Mouse (Mus musculus) liver, embryonic 15.5 days (tissue): ENCODE results near the gene Snx33. TPM values are rescaled to one million over a fixed set of nuclear protein-coding genes. Genes with fewer than 3 reads are reported as not detected.
A peak's percentile ranks its signal among the peaks of the same experiment; 100 is the strongest.

Source experiments
- ATAC-seq: fragments of 200-750 bp; cut with Nextera tagmentation; 2 replicates; pipeline ENCODE4 v1.8.0; 2017; ENCODE audit warnings: moderate number of reproducible peaks, mild to moderate bottlenecking, moderate library complexity; ENCODE audit not compliant: insufficient read depth
- H3K27ac ChIP-seq: fragments of 300-500 bp; sonication (generic); replicated peaks from 2 replicates; pipeline ENCODE4 v1.5.1; 2015; ENCODE audit warnings: mild to moderate bottlenecking, inconsistent platforms
- H3K27me3 ChIP-seq: fragments of 300-500 bp; sonication (generic); 2 replicates; pipeline ENCODE4 v1.6.1; 2015; ENCODE audit warnings: mild to moderate bottlenecking, inconsistent platforms
- H3K36me3 ChIP-seq: fragments of 300-500 bp; sonication (generic); replicated peaks from 2 replicates; pipeline ENCODE4 v1.6.1; 2015; ENCODE audit warnings: moderate library complexity, mild to moderate bottlenecking, inconsistent platforms
- H3K4me1 ChIP-seq: fragments of 300-500 bp; sonication (generic); replicated peaks from 2 replicates; pipeline ENCODE4 v1.6.1; 2015; ENCODE audit warnings: inconsistent platforms
- H3K4me2 ChIP-seq: fragments of 300-500 bp; sonication (generic); 2 replicates; pipeline ENCODE4 v1.6.1; 2015; ENCODE audit warnings: moderate library complexity, mild to moderate bottlenecking, inconsistent platforms
- H3K4me3 ChIP-seq: fragments of 300-500 bp; sonication (generic); replicated peaks from 2 replicates; pipeline ENCODE4 v1.5.1; 2015; ENCODE audit warnings: mild to moderate bottlenecking, inconsistent platforms
- H3K9ac ChIP-seq: fragments of 300-500 bp; sonication (generic); 2 replicates; pipeline ENCODE4 v1.6.1; 2015; ENCODE audit warnings: moderate library complexity, mild to moderate bottlenecking, inconsistent platforms
- H3K9me3 ChIP-seq: fragments of 300-500 bp; sonication (generic); replicated peaks from 2 replicates; pipeline ENCODE4 v1.6.1; 2016; ENCODE audit warnings: inconsistent platforms
- WGBS: fragments of 180-500 bp; shearing (Covaris S2); methylation state at CpG from one replicate; pipeline ENCODE4 v1.1.7; 2015; ENCODE audit warnings: mixed read lengths; ENCODE audit not compliant: insufficient replicate concordance; 5-methylcytosine and 5-hydroxymethylcytosine counted together
- polyA plus RNA-seq: library from polyadenylated mRNA; unstranded; fragments of >200 nt; fragmentation: Nextera tagmentation; extraction: Ambion mirVana; gene quantifications from 2 replicates; pipeline ENCODE4 v1.2.1, GENCODE M21; 2015

The Snx33 gene
- polyA plus RNA-seq, 1 experiment from 2014 or later: 1.3 TPM

DNA sequence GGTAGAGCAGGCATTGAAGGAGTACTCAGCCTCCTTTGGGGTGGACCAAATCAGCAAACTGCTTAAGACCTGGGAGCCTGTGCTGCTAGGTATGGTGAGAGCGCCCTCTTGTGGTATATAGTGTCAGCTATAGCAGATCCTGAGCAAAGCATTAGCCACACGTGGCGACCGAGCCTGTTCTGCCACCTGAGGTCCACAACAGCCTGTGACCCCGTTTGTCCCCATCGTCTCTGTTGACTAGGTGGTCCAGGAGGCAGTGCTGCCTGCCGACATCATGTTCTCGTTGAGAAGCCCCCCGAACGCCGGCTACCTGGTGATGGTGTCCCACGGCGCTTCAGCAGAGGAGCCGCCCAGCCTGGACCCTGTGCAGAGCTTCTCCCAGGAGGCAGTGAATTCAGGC is 38.4 kb downstream of the Snx33 start:
- H3K4me3 ChIP-seq: no peak overlapping the region

DNA sequence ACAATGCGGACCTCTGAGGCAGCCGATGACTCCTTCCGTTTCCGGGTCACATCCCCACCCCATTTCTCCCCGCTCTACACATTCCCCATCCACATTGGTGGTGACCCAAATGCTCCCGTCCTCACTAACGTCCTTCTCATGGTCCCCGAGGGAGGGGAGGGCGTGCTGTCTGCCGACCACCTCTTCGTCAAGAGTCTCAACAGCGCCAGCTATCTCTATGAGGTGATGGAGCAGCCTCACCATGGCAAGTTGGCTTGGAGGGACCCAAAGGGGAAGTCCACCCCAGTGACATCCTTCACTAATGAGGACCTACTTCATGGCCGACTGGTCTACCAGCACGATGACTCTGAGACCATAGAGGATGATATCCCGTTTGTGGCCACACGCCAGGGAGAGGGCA is 40.6 kb downstream of the Snx33 start:
- Histone ChIP-seq H3K4me2 (no peak overlapping the region), H3K4me3 (no peak overlapping the region), H3K4me1 (peaks cover 10% of the 10 kb centered on the region), H3K9me3 (no peaks in the 10 kb centered on the region), H3K27ac (no peak overlapping the region), H3K36me3 (no peaks in the 10 kb centered on the region), H3K27me3 (peaks cover 6% of the 10 kb centered on the region; the same call in 1 of the 2 replicates), H3K9ac (no peak overlapping the region)
- no peak for ATAC-seq
- 82% methylated on average over 16 of the region's 16 CpGs for WGBS

More for the DNA sequence above, 38.4 kb downstream of the Snx33 start:
- Histone ChIP-seq H3K27ac (no peak overlapping the region), H3K4me2 (peak overlapping the region; percentile 46), H3K9me3 (no peaks in the 10 kb centered on the region), H3K36me3 (no peaks in the 10 kb centered on the region), H3K9ac (no peak overlapping the region), H3K27me3 (peaks cover 6% of the 10 kb centered on the region), H3K4me1 (peaks cover 10% of the 10 kb centered on the region)
- WGBS: 9% methylated on average over 14 of the region's 14 CpGs
- no peak for ATAC-seq

DNA sequence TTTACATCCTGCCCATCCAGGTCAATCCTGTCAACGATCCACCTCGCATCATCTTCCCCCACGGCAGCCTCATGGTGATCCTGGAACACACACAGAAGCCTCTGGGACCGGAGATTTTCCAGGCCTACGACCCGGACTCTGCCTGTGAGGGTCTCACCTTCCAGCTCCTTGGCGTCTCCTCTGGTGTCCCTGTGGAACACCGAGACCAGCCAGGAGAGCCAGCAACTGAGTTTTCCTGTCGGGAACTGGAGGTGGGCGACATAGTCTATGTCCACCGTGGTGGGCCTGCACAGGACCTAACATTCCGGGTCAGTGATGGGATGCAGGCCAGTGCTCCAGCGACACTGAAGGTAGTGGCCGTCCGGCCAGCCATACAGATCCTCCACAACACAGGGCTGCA is 41.6 kb downstream of the Snx33 start:
- peaks cover 6% of the 10 kb centered on the region for H3K4me1 ChIP-seq
- H3K9me3 ChIP-seq: no peaks in the 10 kb centered on the region
- no peak overlapping the region for H3K9ac ChIP-seq
- no peak overlapping the region for H3K27ac ChIP-seq
- 72% methylated on average over 15 of the region's 15 CpGs for WGBS
- H3K4me3 ChIP-seq: no peak overlapping the region
- H3K4me2 ChIP-seq: no peak overlapping the region
- H3K27me3 ChIP-seq: peaks cover 4% of the 10 kb centered on the region; the same call in 1 of the 2 replicates
- ATAC-seq: no peak
- H3K36me3 ChIP-seq: no peaks in the 10 kb centered on the region

DNA sequence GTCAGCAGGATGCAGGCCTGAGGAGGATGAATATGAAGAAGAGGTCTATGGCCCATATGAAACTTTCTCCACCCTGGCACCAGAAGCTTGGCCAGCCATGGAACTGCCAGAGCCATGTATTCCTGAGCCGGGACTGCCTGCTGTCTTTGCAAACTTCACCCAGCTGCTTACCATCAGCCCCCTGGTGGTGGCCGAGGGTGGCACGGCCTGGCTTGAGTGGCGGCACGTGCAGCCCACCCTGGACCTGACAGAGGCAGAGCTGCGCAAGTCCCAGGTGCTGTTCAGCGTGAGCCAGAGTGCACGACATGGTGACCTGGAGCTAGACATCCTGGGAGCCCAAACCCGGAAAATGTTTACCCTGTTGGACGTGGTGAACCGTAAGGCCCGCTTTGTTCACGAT is 42.1 kb downstream of the Snx33 start:
- Histone ChIP-seq H3K9ac (no peak overlapping the region), H3K9me3 (no peaks in the 10 kb centered on the region), H3K27me3 (peaks cover 4% of the 10 kb centered on the region; the same call in 1 of the 2 replicates), H3K4me1 (0 out of 2 replicates have a peak, but pooled peaks cover 5% of the 10 kb centered on the region), H3K4me3 (no peak overlapping the region), H3K4me2 (no peak overlapping the region), H3K27ac (no peak overlapping the region), H3K36me3 (no peaks in the 10 kb centered on the region)
- ATAC-seq: no peak
- WGBS: 49% methylated on average over 13 of the region's 13 CpGs

DNA sequence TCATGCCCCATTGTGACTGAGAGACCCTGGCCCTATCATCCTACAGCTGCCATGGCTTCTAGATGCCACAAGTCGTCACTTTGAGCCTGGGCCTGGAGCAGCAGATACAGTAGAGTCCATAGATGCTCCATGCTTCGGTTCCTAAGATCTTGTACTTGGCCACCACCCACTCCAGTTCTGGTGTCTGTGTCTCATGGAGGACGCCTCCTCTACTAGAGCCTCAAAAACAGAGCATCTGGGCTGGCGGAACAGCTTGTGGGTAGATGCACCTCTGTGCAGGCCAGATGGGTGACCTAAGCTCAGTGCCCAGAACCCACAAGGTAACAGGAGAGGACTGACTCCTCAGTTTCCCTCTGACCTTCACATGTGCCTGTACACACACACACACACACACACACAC is 43.8 kb downstream of the Snx33 start:
- Histone ChIP-seq H3K4me3 (no peak overlapping the region), H3K4me2 (no peak overlapping the region), H3K9ac (no peak overlapping the region), H3K4me1 (no peaks in the 10 kb centered on the region), H3K9me3 (no peaks in the 10 kb centered on the region), H3K36me3 (no peaks in the 10 kb centered on the region), H3K27me3 (no peaks in the 10 kb centered on the region; the same call in 1 of the 2 replicates), H3K27ac (no peak overlapping the region)
- no peak for ATAC-seq
- WGBS: 59% methylated on average over 4 of the region's 4 CpGs

DNA sequence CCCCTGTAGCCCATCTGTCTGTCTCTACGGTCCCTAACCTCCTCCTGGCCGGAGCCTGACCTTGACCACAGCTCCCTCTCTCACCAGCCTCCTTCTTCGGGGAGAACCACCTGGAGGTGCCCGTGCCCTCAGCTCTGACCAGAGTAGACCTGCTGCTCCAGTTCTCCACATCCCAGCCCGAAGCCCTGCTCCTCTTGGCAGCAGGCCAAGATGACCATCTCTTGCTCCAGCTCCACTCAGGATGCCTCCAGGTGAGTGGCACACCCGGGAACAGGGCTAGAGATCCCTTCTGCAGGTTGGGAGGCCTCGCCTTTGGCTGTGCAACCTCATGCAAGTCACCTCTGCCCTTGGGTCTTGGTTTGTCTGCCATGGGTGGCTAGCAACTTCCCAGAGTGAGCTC is 44.7 kb downstream of the Snx33 start:
- Histone ChIP-seq H3K4me1 (no peaks in the 10 kb centered on the region), H3K27me3 (no peaks in the 10 kb centered on the region; the same call in 1 of the 2 replicates), H3K27ac (no peak overlapping the region), H3K4me2 (no peak overlapping the region), H3K36me3 (no peaks in the 10 kb centered on the region), H3K4me3 (no peak overlapping the region), H3K9ac (no peak overlapping the region), H3K9me3 (no peaks in the 10 kb centered on the region)
- ATAC-seq: no peak
- 62% methylated on average over 7 of the region's 7 CpGs for WGBS

GRCm38 (mm10) chr9:56882818-56883217 is 45.4 kb downstream of the Snx33 start:
- Histone ChIP-seq H3K4me1 (no peaks in the 10 kb centered on the region), H3K9ac (no peak overlapping the region), H3K27ac (no peak overlapping the region), H3K4me3 (no peak overlapping the region), H3K27me3 (no peaks in the 10 kb centered on the region; the same call in 1 of the 2 replicates), H3K4me2 (no peak overlapping the region), H3K36me3 (no peaks in the 10 kb centered on the region), H3K9me3 (no peaks in the 10 kb centered on the region)
- no peak for ATAC-seq
- WGBS: 45% methylated on average over 12 of the region's 12 CpGs

GRCm38 (mm10) chr9:56882283-56882682 is 45.9 kb downstream of the Snx33 start:
- WGBS: 55% methylated on average over 4 of the region's 4 CpGs
- Histone ChIP-seq H3K27me3 (no peaks in the 10 kb centered on the region), H3K4me2 (no peak overlapping the region), H3K27ac (no peak overlapping the region), H3K4me3 (no peak overlapping the region), H3K9ac (no peak overlapping the region), H3K4me1 (no peaks in the 10 kb centered on the region), H3K36me3 (no peaks in the 10 kb centered on the region), H3K9me3 (no peaks in the 10 kb centered on the region)
- ATAC-seq: no peak

DNA sequence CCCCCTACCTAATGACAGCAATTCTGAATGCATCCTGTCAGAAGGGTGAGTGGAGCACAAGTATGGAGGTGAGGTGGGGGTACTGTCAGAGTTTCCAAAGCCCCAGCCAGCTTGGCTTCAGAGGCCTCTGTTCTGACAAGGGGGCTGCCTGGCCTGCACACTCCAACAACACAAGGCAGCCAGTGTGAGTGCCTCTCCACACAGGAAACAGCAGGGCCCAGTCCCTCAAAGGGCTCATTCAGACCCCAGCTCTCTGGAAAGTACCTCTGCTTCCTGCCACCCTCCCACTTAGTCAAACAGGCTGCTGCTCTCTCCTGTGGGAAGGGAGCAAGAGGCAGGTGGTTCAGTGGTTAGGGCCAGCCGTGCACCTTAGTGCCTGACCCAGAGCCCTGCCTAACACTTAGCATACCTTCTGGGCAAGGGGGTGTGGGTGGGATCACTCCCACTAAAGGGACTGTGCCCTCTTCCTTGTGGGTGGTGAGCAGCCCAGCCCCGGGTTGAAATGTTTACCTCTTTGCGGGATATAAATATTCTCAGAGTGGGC is 46.6 kb downstream of the Snx33 start:
- Histone ChIP-seq H3K9me3 (no peaks in the 10 kb centered on the region), H3K36me3 (no peaks in the 10 kb centered on the region), H3K4me3 (no peak overlapping the region), H3K4me2 (no peak overlapping the region), H3K9ac (no peak overlapping the region), H3K27ac (no peak overlapping the region), H3K27me3 (no peaks in the 10 kb centered on the region), H3K4me1 (no peaks in the 10 kb centered on the region)
- no peak for ATAC-seq
- WGBS: 54% methylated on average over 3 of the region's 3 CpGs

GRCm38 (mm10) chr9:56880790-56881189 is 47.4 kb downstream of the Snx33 start:
- Histone ChIP-seq H3K4me1 (no peaks in the 10 kb centered on the region), H3K4me2 (no peak overlapping the region), H3K9ac (no peak overlapping the region), H3K4me3 (no peak overlapping the region), H3K36me3 (no peaks in the 10 kb centered on the region), H3K27ac (no peak overlapping the region), H3K9me3 (no peaks in the 10 kb centered on the region), H3K27me3 (no peaks in the 10 kb centered on the region)
- WGBS: 49% methylated on average over 9 of the region's 9 CpGs
- no peak for ATAC-seq

DNA sequence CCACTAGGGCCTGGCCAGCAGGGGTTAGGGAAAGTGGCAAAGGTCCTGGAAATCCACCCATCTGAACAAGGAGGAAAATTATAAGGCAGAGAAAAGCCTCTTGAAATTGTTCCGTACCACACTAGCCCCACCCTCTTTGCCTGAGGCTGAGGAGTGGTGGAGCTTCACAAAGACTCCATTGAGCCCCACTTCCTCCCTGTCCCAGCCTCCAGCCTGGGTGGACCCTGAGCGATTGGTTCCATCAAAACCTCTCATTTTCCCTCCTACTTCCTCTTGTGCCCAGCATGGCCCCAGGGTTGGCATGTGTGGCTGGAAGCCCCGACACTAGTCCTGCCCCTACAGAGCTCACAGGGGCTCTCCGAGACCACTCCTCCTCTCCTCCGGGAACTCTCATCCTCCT is 50.9 kb downstream of the Snx33 start:
- Histone ChIP-seq H3K27me3 (no peaks in the 10 kb centered on the region), H3K27ac (no peak overlapping the region), H3K9me3 (no peaks in the 10 kb centered on the region), H3K36me3 (no peaks in the 10 kb centered on the region), H3K4me2 (no peak overlapping the region), H3K9ac (no peak overlapping the region), H3K4me1 (no peaks in the 10 kb centered on the region), H3K4me3 (no peak overlapping the region)
- ATAC-seq: no peak
- 48% methylated on average over 5 of the region's 5 CpGs for WGBS

DNA sequence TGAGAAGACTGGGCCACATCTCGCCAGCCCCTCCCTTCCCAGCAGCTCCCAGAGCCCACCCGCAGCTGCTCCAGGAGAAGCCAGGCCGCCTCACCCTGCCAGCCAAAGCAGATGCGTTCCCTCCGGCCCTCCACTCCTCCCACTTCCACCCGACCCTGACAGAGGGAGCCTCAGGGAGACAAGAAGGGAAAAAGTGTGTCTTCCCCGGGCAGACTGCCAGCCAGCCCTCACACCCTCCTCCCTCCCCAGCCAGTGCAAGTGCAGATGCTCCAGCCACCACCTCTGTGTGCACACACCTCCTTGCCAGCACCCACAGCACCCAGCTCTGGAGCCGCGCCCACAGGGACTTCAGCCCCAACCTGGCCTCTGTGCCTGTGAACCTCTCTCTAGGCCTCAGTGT is 51.4 kb downstream of the Snx33 start:
- WGBS: 64% methylated on average over 9 of the region's 9 CpGs
- H3K4me1 ChIP-seq: no peaks in the 10 kb centered on the region
- no peak overlapping the region for H3K4me3 ChIP-seq
- H3K9me3 ChIP-seq: no peaks in the 10 kb centered on the region
- no peak for ATAC-seq
- H3K4me2 ChIP-seq: no peak overlapping the region
- no peak overlapping the region for H3K27ac ChIP-seq
- H3K36me3 ChIP-seq: no peaks in the 10 kb centered on the region
- no peaks in the 10 kb centered on the region for H3K27me3 ChIP-seq
- H3K9ac ChIP-seq: no peak overlapping the region
